Mouse (Mus musculus) NIH3T3 (cell line): ENCODE measurements around the gene Kcnmb1.

ENCODE experiments used
- DNase-seq: peaks from one replicate; pipeline ENCODE4 v3.0.0-alpha.2; 2012; ENCODE audit warnings: low read depth

Gene Kcnmb1

DNA sequence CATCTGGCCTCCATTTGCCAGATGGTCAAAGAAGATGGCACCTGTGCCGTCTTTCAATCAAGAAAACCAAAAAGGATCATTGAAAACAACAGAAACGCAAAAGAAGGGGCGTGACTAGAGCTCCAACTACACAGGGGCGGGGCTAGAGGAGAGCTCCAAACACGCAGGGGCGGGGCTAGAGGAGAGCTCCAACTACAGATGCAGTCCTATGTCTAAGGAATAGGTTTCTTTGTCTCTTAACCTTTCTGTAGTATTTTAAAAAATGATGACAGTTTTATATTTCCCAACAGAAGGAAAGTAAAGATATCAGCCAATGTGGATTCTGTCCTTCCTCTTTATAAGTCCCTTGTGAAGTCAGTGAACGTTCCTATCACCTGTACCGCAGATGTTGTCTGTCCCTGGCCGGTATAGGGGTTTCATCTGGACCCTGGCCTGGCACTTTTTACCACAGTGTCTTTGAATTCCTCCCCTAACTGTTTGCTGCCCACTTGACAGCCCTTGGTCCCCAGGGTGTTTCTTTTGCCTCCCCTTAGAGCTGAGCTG lies 18.0 kb upstream of the Kcnmb1 start:
- no peak for DNase-seq

GRCm38 (mm10) chr11:33946501-33946900 lies 16.3 kb upstream of the Kcnmb1 start:
- DNase-seq: no peak

DNA sequence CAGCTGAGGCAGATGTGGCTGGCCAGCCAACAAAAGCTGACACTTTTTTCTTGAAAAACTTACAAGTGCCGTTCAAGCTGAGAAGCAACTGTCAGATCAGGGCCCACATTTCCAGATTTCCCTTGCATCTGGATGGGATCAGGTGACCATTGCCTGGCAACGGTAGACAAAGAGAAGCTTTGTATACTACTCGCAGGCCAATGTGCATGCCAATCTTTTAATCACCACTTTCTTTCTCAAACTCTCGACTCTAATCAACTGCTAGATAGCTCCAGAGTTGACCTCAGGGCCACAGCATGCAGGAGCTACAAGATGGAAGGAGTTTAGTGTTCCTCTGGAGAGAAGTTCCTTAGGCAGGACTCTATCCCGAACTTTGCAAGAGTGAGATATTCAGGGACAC lies 11.7 kb upstream of the Kcnmb1 start:
- no peak for DNase-seq

DNA sequence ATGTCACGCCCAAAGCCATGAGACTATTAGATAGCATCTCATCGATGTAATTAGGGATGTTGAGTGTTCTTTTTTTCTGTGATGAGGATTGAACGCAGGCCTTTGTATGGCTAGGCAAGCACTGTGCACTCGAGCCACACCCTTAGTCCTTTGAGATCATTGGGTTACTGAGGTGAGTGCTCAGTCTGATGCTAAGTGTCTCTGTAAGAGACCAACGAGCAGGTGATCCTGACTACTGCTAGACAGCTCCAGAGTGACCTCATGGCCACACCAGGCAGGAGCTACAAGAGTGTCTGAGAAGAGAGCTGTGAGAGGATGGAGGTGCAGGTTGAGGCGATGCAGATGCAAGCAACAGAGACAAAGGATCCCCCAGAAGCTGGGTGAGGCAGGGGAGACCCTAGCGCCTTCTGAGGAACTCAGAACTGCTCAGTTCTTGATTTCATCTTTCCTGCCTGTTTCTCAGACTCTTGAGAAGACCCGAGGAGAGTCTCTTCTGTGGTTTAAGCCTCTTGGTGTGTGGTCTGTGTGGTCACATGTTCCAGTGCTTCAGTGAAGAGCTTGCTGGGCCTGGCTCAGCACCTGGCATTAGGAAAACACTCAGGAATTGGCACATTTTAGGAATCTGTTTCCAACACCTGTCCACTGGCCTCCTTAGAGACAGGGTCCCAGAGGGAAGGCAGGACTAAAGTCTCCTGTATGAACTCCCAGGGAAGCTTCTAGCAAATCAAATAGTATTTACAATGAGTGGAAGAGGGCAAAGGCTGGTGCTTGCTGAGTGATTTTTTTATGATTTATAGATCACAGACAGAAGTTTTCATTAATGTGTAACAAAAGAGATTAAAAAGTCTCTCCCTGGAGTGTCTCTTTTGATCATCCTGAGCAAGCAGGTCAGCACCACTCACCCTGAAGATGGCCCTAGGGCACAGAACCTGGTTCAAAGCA lies 10.9 kb upstream of the Kcnmb1 start:
- no peak for DNase-seq

- no peak for DNase-seq
Observed at GRCm38 (mm10) chr11:33955982-33956381, 6.8 kb upstream of the Kcnmb1 start.

DNA sequence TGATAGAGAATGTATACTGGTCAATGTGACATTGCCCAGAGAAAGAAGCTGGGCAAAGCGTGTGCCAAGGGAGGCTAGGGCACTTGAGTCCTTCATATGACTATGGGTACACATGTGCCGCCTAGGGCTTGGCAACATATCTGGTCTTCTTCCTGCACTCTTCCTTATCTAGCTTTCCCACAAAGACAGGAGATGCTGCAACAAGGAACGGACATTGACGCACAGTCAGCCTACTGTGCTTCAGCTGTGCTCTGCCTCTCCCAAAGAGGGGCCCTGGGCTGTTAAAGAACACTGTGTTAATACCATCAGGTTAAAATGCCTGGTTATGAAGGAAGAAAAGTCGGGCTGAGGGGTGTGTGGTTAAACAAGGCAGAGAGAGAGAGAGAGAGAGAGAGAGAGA lies 6.2 kb upstream of the Kcnmb1 start:
- DNase-seq: no peak

- no peak for DNase-seq
Observed at GRCm38 (mm10) chr11:33957595-33957994, 5.2 kb upstream of the Kcnmb1 start.

- DNase-seq: peak; percentile 39
Observed at GRCm38 (mm10) chr11:33958713-33959112, 4.1 kb upstream of the Kcnmb1 start.

DNA sequence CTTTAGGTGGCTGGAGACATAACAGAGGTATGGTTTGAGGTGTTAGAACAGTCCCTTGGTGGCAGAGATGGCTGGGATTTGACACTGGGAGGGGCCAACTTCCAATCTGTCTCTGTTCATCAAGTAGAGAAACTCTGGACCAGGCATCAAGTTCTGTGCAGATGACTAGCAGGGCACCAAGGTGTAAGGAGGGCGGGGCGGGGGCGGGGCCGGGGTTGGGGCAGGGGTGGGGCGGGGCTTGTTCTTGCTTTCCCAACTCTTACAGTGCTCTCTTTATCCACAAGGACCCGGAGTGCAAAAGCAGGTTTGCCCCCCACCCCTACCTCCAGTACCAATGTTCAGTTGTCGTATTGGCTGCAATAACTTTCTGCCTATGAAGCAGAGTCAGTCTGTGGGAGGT lies 635 bp upstream of the Kcnmb1 start:
- DNase-seq: no peak

DNA sequence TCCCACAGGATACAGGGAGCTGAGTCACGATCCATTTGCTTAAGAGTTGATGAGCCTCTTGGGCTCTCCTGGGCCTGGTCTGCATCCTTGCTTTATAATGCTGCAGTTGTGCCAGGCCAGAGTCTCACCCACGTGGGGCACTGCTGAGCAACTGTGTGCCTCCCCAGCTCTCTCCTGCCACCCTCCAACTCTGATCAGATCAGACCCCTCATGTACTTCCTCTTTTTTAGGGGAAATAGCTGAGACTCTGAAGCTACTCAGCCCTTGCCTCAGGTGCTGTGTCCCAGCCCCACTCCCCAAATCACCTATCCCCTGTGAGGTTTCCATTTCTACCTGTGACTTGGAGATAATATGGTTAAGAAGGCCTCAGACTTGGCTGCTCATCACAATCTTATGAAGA lies 2.6 kb downstream of the Kcnmb1 start:
- DNase-seq: no peak

- DNase-seq: no peak
Observed at GRCm38 (mm10) chr11:33967708-33968107, 4.9 kb downstream of the Kcnmb1 start.

- DNase-seq: no peak
Observed at GRCm38 (mm10) chr11:33969199-33969598, 6.4 kb downstream of the Kcnmb1 start.

DNA sequence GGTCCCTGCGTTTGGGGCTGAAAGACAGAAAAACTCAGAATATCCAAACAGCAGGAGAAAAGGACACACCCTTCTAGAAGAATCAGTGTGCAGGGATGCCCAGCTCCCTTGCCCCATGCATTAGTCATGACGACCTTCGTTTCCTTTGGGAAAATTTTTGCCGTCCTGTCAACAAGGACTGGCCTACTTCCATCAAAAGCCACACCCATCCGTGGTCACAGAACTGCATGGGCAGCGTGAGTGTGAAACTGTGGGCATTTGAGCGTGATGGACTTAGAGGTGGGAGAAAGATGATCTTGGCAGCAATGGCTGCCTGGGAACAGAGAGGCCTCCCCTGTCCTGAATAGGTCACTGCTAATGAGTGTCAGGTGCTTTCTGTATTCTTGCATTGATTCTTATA lies 9.3 kb downstream of the Kcnmb1 start:
- DNase-seq: no peak

- DNase-seq: no peak
Observed at GRCm38 (mm10) chr11:33974341-33975040, 11.7 kb downstream of the Kcnmb1 start.

DNA sequence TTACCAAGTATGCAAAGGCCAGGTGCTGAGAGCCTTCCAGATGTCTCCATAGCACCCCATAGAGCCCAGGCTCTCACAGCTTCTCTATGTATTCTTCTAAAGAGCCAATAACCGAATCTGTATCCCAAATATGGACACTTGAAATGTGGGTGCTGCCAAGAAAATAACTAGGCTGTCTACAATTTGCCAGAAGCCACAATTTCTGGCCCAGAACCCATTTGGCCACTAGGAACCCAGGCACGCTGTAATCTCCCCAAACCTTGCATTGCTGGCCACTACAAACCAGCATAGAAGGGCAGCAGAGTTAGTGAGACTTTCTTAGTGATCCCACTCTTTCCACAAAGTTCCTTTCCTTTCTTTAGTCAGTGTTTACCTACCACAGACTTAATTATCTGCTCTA lies 12.3 kb downstream of the Kcnmb1 start:
- DNase-seq: no peak

GRCm38 (mm10) chr11:33980146-33980545 lies 17.3 kb downstream of the Kcnmb1 start:
- DNase-seq: no peak

DNA sequence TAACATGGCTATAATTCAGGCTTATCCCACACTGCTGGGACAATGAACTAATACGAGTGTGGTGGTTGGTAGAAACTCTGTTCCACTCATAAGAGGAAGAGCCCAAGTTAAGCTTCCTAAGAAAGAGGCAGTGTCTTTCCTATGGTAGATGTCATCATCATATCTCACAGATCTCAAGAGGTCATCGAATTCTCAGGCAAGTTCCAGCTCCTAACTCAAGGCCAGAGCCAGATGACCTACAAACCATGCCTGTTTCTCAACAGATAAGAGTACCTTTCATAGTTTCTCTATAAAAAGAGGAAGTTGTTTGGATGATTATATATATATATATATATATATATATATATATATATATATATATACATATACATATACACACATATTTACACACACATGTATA lies 23.7 kb downstream of the Kcnmb1 start:
- DNase-seq: no peak

DNA sequence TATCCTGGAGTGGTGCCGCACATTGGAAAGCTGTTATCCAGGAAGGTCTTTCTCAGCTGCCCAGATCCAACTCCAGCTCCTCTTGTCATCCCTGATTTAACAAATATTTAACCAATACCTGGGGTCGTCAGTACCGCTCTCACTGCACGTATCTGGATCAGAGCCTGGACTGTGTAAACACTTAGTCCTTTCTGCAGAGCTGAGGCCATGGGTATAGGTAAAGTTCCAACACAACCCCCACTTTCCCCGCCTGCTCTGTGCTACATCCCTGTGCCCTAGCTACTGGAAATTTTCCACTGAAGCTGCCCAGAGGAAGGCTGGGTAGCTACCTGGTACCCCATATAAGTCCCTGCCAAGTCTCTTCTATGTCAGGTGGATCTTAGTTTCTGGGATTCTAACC lies 27.2 kb downstream of the Kcnmb1 start:
- no peak for DNase-seq

GRCm38 (mm10) chr11:33992938-33993337 lies 30.1 kb downstream of the Kcnmb1 start, which contains the start of gene Kcnip1:
TSS of gene Kcnip1 (minus strand) at chr11:33993152.
- no peak for DNase-seq

DNA sequence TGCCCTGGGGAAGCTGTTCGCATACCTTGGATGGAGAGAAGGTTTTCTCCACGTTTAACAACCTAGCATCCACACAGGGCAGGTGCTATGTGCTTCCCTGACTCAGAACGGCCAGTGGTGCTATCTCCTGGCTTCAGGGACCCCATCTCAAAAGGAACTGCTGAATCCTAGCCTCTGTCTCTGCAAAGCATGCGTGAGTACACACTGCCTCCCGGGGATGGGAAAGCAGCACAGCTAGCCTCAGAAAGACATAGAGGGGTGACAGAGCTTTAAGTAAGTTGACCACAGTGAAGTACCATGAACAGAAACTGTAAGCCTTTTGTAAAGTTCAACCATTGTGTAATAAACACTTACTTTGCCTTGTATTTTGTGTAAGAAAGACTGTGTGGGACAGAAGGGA lies 30.7 kb downstream of the Kcnmb1 start:
- DNase-seq: no peak

- DNase-seq: no peak
Observed at GRCm38 (mm10) chr11:33998244-33998643, 35.4 kb downstream of the Kcnmb1 start.

DNA sequence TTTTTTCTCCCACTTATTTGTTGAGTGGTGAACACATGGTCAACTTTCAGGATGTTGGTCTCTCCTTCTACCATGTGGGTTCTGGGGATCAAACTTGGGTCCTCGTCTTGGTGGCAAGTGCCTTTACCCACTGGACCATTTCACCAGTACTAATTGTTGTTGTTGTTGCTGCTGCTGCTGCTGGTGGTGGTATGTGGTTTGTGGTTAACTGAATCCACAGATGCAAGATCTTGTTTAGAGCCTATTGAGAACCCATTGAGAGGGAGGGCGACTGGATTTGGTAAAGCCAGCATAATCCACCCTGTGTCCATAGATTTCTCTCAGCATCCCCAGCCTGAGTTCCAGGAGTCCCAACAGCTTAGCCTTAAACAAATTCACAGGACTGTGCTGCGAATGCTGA lies 37.6 kb downstream of the Kcnmb1 start:
- DNase-seq: no peak
